Mouse (Mus musculus): Measurements from ENCODE around the gene Stk11ip.

Stk11ip gene

GRCm38 (mm10) chr1:75521321-75522031 is at the start of gene Stk11ip:
Stk11ip (plus strand) TSS chr1:75521529.
- Histone ChIP-seq H3K4me1 (replicated peaks; ENCODE audit: low read depth, low read length) (peaks cover 55% of the 10 kb centered on the region), H3K36me3 (ENCODE audit: insufficient read depth, low read length) (peaks cover 21% of the 10 kb centered on the region), H3K4me3 (replicated peaks; ENCODE audit: low read length) (peak within 1 kb of the TSS; percentile 90), H3K9me3 (ENCODE audit: low read length) (no peaks in the 10 kb centered on the region), H3K27me3 (ENCODE audit: insufficient read depth, low read length) (no peaks in the 10 kb centered on the region)
- TF ChIP-seq POU5F1 (IDR thresholded peaks at IDR 0.05; ENCODE audit: borderline replicate concordance, low read length) (no peak), CTCF (conservative IDR thresholded peaks at IDR 0.05; ENCODE audit: low read length) (no peak), NANOG (IDR thresholded peaks at IDR 0.05; ENCODE audit: borderline replicate concordance, low read length) (no peak)

- no peak overlapping the region for H3K4me3 ChIP-seq (replicated peaks; ENCODE audit: low read length)
- peaks cover 30% of the 10 kb centered on the region for H3K27me3 ChIP-seq (ENCODE audit: insufficient read depth, low read length)
- peaks cover 48% of the 10 kb centered on the region for H3K36me3 ChIP-seq (ENCODE audit: insufficient read depth, low read length)
- no peaks in the 10 kb centered on the region for H3K9me3 ChIP-seq (ENCODE audit: low read length)
- peaks cover 63% of the 10 kb centered on the region for H3K4me1 ChIP-seq (replicated peaks; ENCODE audit: low read depth, low read length)
- no peak for TF ChIP-seq POU5F1 (IDR thresholded peaks at IDR 0.05; ENCODE audit: borderline replicate concordance, low read length)
- no peak for TF ChIP-seq CTCF (conservative IDR thresholded peaks at IDR 0.05; ENCODE audit: low read length)
- no peak for TF ChIP-seq NANOG (IDR thresholded peaks at IDR 0.05; ENCODE audit: borderline replicate concordance, low read length)
Observed at GRCm38 (mm10) chr1:75476441-75476840, 44.9 kb upstream of the Stk11ip start.

GRCm38 (mm10) chr1:75477264-75477965 is 43.9 kb upstream of the Stk11ip start:
- H3K4me1 ChIP-seq (replicated peaks; ENCODE audit: low read depth, low read length), result peaks cover 71% of the 10 kb centered on the region
- H3K27me3 ChIP-seq (ENCODE audit: insufficient read depth, low read length), result peaks cover 31% of the 10 kb centered on the region
- TF ChIP-seq CTCF (conservative IDR thresholded peaks at IDR 0.05; ENCODE audit: low read length), result peak; percentile 87
- no peak for TF ChIP-seq NANOG (IDR thresholded peaks at IDR 0.05; ENCODE audit: borderline replicate concordance, low read length)
- H3K36me3 ChIP-seq (ENCODE audit: insufficient read depth, low read length), result peaks cover 47% of the 10 kb centered on the region
- peak overlapping the region; percentile 96 for H3K4me3 ChIP-seq (replicated peaks; ENCODE audit: low read length)
- no peaks in the 10 kb centered on the region for H3K9me3 ChIP-seq (ENCODE audit: low read length)

- peak overlapping the region; percentile 96 for H3K4me3 ChIP-seq (replicated peaks; ENCODE audit: low read length)
- H3K9me3 ChIP-seq (ENCODE audit: low read length), result no peaks in the 10 kb centered on the region
- peaks cover 75% of the 10 kb centered on the region for H3K4me1 ChIP-seq (replicated peaks; ENCODE audit: low read depth, low read length)
- TF ChIP-seq NANOG (IDR thresholded peaks at IDR 0.05; ENCODE audit: borderline replicate concordance, low read length) (no peak), CTCF (conservative IDR thresholded peaks at IDR 0.05; ENCODE audit: low read length) (no peak), POU5F1 (IDR thresholded peaks at IDR 0.05; ENCODE audit: borderline replicate concordance, low read length) (no peak)
- H3K36me3 ChIP-seq (ENCODE audit: insufficient read depth, low read length), result peaks cover 42% of the 10 kb centered on the region
- peaks cover 33% of the 10 kb centered on the region for H3K27me3 ChIP-seq (ENCODE audit: insufficient read depth, low read length)
Observed at GRCm38 (mm10) chr1:75477966-75478290, 43.4 kb upstream of the Stk11ip start.

- Histone ChIP-seq H3K27me3 (ENCODE audit: insufficient read depth, low read length) (peaks cover 38% of the 10 kb centered on the region), H3K9me3 (ENCODE audit: low read length) (no peaks in the 10 kb centered on the region), H3K4me3 (replicated peaks; ENCODE audit: low read length) (peak overlapping the region; percentile 96), H3K4me1 (replicated peaks; ENCODE audit: low read depth, low read length) (peaks cover 80% of the 10 kb centered on the region), H3K36me3 (ENCODE audit: insufficient read depth, low read length) (peaks cover 36% of the 10 kb centered on the region)
- TF ChIP-seq NANOG (IDR thresholded peaks at IDR 0.05; ENCODE audit: borderline replicate concordance, low read length), result no peak
- no peak for TF ChIP-seq CTCF (conservative IDR thresholded peaks at IDR 0.05; ENCODE audit: low read length)
- no peak for TF ChIP-seq POU5F1 (IDR thresholded peaks at IDR 0.05; ENCODE audit: borderline replicate concordance, low read length)
Observed at GRCm38 (mm10) chr1:75478497-75478896, 42.8 kb upstream of the Stk11ip start.

GRCm38 (mm10) chr1:75478916-75479634 is 42.3 kb upstream of the Stk11ip start, which contains the start of the genes Chpf and Tmem198:
Chpf (minus strand) TSS chr1:75479307.
Tmem198 (plus strand) TSS chr1:75479532.
- H3K4me1 ChIP-seq (replicated peaks; ENCODE audit: low read depth, low read length), result peaks cover 78% of the 10 kb centered on the region
- H3K27me3 ChIP-seq (ENCODE audit: insufficient read depth, low read length), result peaks cover 44% of the 10 kb centered on the region
- H3K9me3 ChIP-seq (ENCODE audit: low read length), result no peaks in the 10 kb centered on the region
- TF ChIP-seq CTCF (conservative IDR thresholded peaks at IDR 0.05; ENCODE audit: low read length) (no peak), POU5F1 (IDR thresholded peaks at IDR 0.05; ENCODE audit: borderline replicate concordance, low read length) (no peak), NANOG (IDR thresholded peaks at IDR 0.05; ENCODE audit: borderline replicate concordance, low read length) (no peak)
- peaks cover 30% of the 10 kb centered on the region for H3K36me3 ChIP-seq (ENCODE audit: insufficient read depth, low read length)
- H3K4me3 ChIP-seq (replicated peaks; ENCODE audit: low read length), result peak within 1 kb of the TSS; percentile 96

- TF ChIP-seq NANOG (IDR thresholded peaks at IDR 0.05; ENCODE audit: borderline replicate concordance, low read length) (no peak), POU5F1 (IDR thresholded peaks at IDR 0.05; ENCODE audit: borderline replicate concordance, low read length) (no peak), CTCF (conservative IDR thresholded peaks at IDR 0.05; ENCODE audit: low read length) (no peak)
- H3K27me3 ChIP-seq (ENCODE audit: insufficient read depth, low read length), result peaks cover 50% of the 10 kb centered on the region
- H3K36me3 ChIP-seq (ENCODE audit: insufficient read depth, low read length), result peaks cover 25% of the 10 kb centered on the region
- H3K4me1 ChIP-seq (replicated peaks; ENCODE audit: low read depth, low read length), result peaks cover 74% of the 10 kb centered on the region
- H3K9me3 ChIP-seq (ENCODE audit: low read length), result no peaks in the 10 kb centered on the region
- peak overlapping the region; percentile 96 for H3K4me3 ChIP-seq (replicated peaks; ENCODE audit: low read length)
Observed at GRCm38 (mm10) chr1:75479635-75479989, 41.7 kb upstream of the Stk11ip start.

- Histone ChIP-seq H3K4me3 (replicated peaks; ENCODE audit: low read length) (peak overlapping the region; percentile 96), H3K9me3 (ENCODE audit: low read length) (no peaks in the 10 kb centered on the region), H3K4me1 (replicated peaks; ENCODE audit: low read depth, low read length) (peaks cover 70% of the 10 kb centered on the region), H3K27me3 (ENCODE audit: insufficient read depth, low read length) (peaks cover 54% of the 10 kb centered on the region), H3K36me3 (ENCODE audit: insufficient read depth, low read length) (peaks cover 21% of the 10 kb centered on the region)
- TF ChIP-seq POU5F1 (IDR thresholded peaks at IDR 0.05; ENCODE audit: borderline replicate concordance, low read length) (no peak), CTCF (conservative IDR thresholded peaks at IDR 0.05; ENCODE audit: low read length) (no peak), NANOG (IDR thresholded peaks at IDR 0.05; ENCODE audit: borderline replicate concordance, low read length) (no peak)
Observed at GRCm38 (mm10) chr1:75480036-75480435, 41.3 kb upstream of the Stk11ip start.

Data from E14TG2a.4 (cell line).